Mouse (Mus musculus) Patski (cell line): ENCODE results near the gene Pibf1. TPM values are rescaled to one million over a fixed set of nuclear protein-coding genes. Genes with fewer than 3 reads are reported as not detected.
A peak's percentile ranks its signal among the peaks of the same experiment; 100 is the strongest.

Experiments
- ATAC-seq: fragments of 100-300 bp; one replicate; pipeline ENCODE4 v1.8.0; 2021
- CTCF ChIA-PET: fragments of 350-600 bp; sonication (Branson Sonifier 250); formaldehyde crosslinking; loops from one replicate; lab custom pipeline; 2022; ENCODE audit warnings: inconsistent platforms; lab: Charles Lee
- POLR2A ChIA-PET: fragments of 350-600 bp; sonication (Branson Sonifier 250); formaldehyde crosslinking; loops from one replicate; lab custom pipeline; 2022; ENCODE audit warnings: antibody characterized with exemption, inconsistent platforms; lab: Charles Lee
- DNase-seq: peaks from one replicate; pipeline ENCODE4 v3.0.0-alpha.2; 2011; ENCODE audit warnings: low read depth, low spot score
- H3K27me3 ChIP-seq: fragments of 371-371 bp; one replicate; pipeline ENCODE4 v1.5.1; 2021
- CTCF ChIP-seq: fragments of 100-300 bp; IDR thresholded peaks from one replicate; pipeline ENCODE4 v1.5.1; 2021
- in situ Hi-C: fragments of 300-500 bp; cut with MboI; formaldehyde crosslinking; loops from 3 replicates; pipeline ENCODE4 v1.11.1; 2018; ENCODE audit warnings: low pct_unique_long_range_greater_than_20kb, mixed read lengths
- polyA plus RNA-seq: library from polyadenylated mRNA; unstranded; gene quantifications from one replicate; pipeline ENCODE4 v1.2.3, GENCODE M21; 2021

The Pibf1 gene
- polyA plus RNA-seq, 1 experiment from 2014 or later, result 12.2 TPM

DNA sequence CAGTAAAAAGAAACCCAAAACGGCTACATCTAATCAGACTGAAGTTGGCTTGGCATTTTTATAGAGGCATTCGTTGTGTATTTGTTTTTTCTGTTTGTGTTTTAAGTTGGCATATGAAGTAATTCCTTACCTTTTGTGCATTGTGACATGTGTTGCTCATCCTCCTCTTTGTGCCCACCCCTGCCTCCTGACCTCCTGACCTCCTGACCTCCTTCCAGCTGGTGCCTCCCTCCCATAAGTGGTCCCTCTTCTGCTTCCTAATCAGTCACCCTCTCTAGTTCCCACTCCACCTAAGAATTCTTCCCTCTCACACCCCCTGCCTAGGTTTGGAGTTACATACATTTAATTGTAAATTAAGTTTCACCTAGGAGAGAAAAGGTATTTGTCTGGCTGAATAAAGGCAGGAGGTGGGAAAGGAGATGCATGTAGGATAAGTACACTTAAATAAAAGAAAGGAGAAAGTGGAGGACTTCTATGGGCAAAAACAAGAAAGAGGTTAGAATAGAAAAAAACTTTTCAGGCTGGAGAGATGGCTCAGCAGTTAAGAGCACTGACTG, 8.5 kb downstream of the Pibf1 start:
- ChIA-PET CTCF (no interaction called here), POLR2A (no interaction called here)
- ATAC-seq, result no peak
- no peak for DNase-seq
- H3K27me3 ChIP-seq, result no peaks in the 10 kb centered on the region
- in situ Hi-C loops, result no loop called here
- no peak for TF ChIP-seq CTCF

DNA sequence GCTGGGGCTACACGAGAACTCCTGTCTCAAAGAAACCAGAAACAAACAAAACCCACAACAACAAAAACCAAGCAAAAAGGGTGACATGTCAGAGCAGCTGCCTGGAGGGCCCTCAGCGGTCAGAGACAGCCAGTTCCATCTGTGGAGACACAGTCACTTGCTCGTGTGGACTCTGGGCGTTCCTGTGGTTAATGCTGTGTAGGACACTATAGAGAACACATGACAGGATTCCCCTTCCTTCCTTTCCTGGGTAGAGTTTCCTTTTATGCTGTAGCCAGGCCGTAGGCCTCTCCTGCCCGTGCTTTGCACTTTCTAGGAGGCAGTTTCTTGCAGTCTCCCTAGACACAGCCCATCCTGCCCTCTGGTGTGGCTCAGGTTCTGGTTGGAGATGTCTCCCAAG, 9.5 kb downstream of the Pibf1 start:
- ATAC-seq (no peak), DNase-seq (no peak)
- no peak for TF ChIP-seq CTCF
- in situ Hi-C loops, result no loop called here
- ChIA-PET CTCF (interaction anchor here (1.2 kb wide), 1 partner anchor 14 kb away, joined by 3 read pairs; no protein-coding TSS in a partner anchor), POLR2A (interaction anchor here (0.6 kb wide), 1 partner anchor 49 kb away, joined by 3 read pairs; no protein-coding TSS in a partner anchor)
- no peaks in the 10 kb centered on the region for H3K27me3 ChIP-seq

- H3K27me3 ChIP-seq, result no peaks in the 10 kb centered on the region
Measured at GRCm38 (mm10) chr14:99117576-99117975, 18.4 kb downstream of the Pibf1 start.

DNA sequence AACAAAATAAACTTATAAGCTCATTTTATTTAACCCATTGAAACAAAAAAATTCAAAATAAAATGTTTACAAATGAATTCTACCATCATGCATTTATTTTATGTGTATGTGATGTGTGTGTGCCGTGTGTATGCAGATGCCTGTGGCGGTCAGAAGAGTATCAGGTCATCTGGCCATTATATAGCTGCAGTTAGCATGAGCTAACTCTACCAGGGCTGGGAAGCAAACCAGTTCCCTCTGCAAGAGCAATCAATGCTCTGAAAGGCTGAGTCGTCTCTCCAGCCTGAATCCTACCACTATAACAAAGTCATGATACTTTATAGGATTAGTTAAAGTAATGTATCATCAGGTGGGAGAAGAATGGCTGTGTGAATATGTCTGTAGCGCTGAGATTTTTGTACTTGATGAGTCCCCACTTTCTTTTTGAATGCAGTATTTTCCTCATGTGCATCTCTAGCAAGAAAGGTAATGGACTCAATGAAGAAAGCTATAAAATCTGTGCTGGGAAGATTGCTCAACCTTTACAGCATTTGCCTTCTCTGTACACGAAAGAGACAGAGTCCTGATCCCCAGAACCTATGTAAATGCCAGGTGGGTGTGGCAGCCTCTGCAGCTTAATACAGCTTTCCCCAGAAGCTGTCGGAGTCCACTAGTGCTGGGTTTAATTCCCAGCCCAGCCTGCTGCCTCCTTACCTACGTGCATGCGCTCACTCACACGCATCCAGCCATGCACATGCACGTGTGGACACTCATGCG, 22.5 kb downstream of the Pibf1 start:
- ChIA-PET CTCF (interaction anchor here (1.1 kb wide), 1 partner anchor 16 kb away, joined by 3 read pairs; no protein-coding TSS in a partner anchor), POLR2A (interaction anchor here (0.9 kb wide), 1 partner anchor 757 kb away, joined by 3 read pairs; no protein-coding TSS in a partner anchor)
- in situ Hi-C loops, result no loop called here
- ATAC-seq, result no peak
- no peak for DNase-seq
- no peak for TF ChIP-seq CTCF
- H3K27me3 ChIP-seq, result no peaks in the 10 kb centered on the region

More at GRCm38 (mm10) chr14:99117576-99117975, 18.4 kb downstream of the Pibf1 start:
- DNase-seq (no peak), ATAC-seq (no peak)
- ChIA-PET CTCF (interaction anchor here (0.8 to 1.2 kb wide), 2 partner anchors 15 to 180 kb away, joined by 3 to 5 read pairs; no protein-coding TSS in a partner anchor), POLR2A (no interaction called here)
- in situ Hi-C loops, result no loop called here
- TF ChIP-seq CTCF, result peak; percentile 31

DNA sequence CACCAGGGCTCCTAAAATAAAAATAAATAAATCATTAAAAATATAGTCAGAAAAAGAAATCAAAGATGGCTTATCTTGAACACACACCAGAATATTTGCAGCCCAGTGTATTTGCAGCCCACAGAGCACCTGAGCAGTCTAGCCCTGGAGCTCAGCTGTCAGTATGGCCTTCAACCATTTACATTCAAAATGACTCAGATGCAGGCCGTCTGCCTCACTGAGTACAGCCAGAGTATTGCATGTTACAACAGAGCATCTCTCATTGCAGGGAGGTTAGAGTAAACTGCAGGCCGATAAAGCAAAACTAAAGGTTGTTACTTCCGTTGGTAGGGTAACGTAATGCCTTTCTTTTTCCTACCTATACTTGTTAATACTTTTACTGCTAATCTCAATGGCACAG, 24.9 kb downstream of the Pibf1 start:
- ChIA-PET POLR2A (no interaction called here), CTCF (interaction anchor here (1.4 to 2.4 kb wide), 2 partner anchors 12 to 18 kb away, joined by 3 to 7 read pairs; no protein-coding TSS in a partner anchor)
- ATAC-seq, result no peak
- no peak for TF ChIP-seq CTCF
- in situ Hi-C loops, result no loop called here
- DNase-seq, result no peak
- H3K27me3 ChIP-seq, result no peaks in the 10 kb centered on the region

DNA sequence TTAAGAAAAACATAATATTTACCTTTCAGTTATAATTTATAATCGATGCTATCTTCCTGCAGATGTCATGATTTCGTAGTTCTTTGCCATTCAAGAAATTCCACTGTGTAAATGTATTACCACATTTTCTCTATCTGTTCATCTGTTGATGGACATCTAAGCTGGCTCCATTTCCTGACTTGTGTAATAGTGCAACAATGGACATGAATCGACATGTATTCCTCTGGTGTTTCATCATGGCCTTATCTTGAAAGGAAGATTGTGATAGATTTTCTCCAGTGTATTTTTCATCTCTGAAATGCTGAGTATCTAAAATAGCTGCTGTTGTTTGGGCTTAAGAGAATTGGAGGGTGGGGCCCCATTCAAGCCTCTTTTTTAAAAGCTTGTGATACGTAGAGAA, 27.5 kb downstream of the Pibf1 start:
- TF ChIP-seq CTCF, result no peak
- ChIA-PET CTCF (interaction anchor here (2.0 kb wide), 1 partner anchor 15 kb away, joined by 5 read pairs; no protein-coding TSS in a partner anchor), POLR2A (no interaction called here)
- no peaks in the 10 kb centered on the region for H3K27me3 ChIP-seq
- DNase-seq (no peak), ATAC-seq (no peak)
- in situ Hi-C loops, result loop anchor here (25.0 kb wide), 1 partner anchor 611 kb away; no protein-coding TSS in a partner anchor

DNA sequence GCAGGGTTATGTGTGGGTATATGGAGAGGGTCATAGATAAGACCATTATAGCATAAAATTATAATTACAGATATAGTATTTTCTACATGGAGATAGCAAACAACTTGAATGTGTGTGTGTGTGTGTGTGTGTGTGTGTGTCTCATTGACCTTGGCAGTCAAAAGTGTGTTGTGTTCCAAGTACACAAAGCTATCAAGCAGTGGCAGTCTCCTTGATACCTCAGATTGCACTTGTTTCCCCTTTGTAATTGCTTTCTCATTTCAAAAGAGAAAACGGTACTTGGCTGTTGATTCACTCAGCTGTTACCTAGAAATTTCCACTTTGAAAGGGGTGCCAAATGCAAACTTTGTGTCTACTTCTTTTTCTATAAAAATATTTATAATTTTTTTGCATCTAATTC, 28.3 kb downstream of the Pibf1 start:
- no peak for DNase-seq
- no peak for TF ChIP-seq CTCF
- ChIA-PET CTCF (interaction anchor here (2.0 kb wide), 1 partner anchor 15 kb away, joined by 5 read pairs; no protein-coding TSS in a partner anchor), POLR2A (no interaction called here)
- ATAC-seq, result no peak
- in situ Hi-C loops, result loop anchor here (25.0 kb wide), 1 partner anchor 610 kb away; no protein-coding TSS in a partner anchor
- no peaks in the 10 kb centered on the region for H3K27me3 ChIP-seq

GRCm38 (mm10) chr14:99129050-99129449, 29.8 kb downstream of the Pibf1 start:
- DNase-seq (no peak), ATAC-seq (no peak)
- TF ChIP-seq CTCF, result no peak
- ChIA-PET CTCF (no interaction called here), POLR2A (no interaction called here)
- in situ Hi-C loops, result loop anchor here (25.0 kb wide), 1 partner anchor 608 kb away; no protein-coding TSS in a partner anchor
- H3K27me3 ChIP-seq, result no peaks in the 10 kb centered on the region

DNA sequence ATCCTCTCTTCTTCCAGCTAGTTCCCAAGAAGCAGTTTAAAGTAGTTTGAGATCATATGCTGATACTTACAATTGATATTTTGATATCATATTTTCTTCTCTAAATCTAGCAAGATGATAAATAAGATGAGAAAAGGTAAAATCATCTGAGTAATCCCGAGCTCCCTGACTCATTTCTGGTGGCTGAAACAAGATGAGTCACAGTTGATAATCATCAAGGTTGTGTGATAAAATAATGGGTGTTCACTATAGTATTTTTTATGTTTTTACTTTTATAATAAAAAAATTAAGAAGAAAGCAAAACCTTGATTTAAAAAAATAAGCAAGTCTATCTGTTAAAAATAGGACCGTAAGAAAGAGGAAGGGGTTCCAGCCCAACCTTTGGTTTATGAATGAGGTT, 34.8 kb downstream of the Pibf1 start:
- TF ChIP-seq CTCF, result no peak
- DNase-seq (no peak), ATAC-seq (no peak)
- H3K27me3 ChIP-seq, result no peaks in the 10 kb centered on the region
- in situ Hi-C loops, result loop anchor here (25.0 kb wide), 1 partner anchor 603 kb away; no protein-coding TSS in a partner anchor
- ChIA-PET POLR2A (no interaction called here), CTCF (interaction anchor here (0.8 to 2.5 kb wide), 2 partner anchors 8 to 759 kb away, joined by 3 to 7 read pairs; no protein-coding TSS in a partner anchor)

DNA sequence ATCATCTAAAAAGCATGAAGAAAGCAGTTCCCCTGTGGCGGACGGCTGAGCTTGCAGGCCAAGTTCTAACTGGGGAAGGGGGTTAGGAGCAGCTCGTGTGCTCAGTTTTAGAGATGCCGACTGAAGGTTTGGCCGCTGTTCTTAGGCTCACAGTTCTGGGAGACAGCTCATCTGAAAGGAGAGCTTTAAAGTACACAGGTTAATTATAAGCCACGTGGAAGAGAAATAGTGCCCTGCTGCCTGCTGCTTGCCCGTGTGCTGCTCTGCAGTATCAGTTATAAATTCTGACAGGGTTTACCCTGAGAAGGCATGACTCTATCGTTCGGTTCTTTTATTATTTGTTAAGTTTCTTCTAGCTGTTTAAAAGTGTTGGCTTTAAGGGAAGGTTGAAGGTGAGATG, 36.5 kb downstream of the Pibf1 start:
- no peak for ATAC-seq
- CTCF ChIA-PET, result interaction anchor here (1.1 to 1.7 kb wide), 2 partner anchors 11 to 757 kb away, joined by 3 read pairs; no protein-coding TSS in a partner anchor
- H3K27me3 ChIP-seq, result no peaks in the 10 kb centered on the region
- POLR2A ChIA-PET, result no interaction called here
- DNase-seq, result no peak
- TF ChIP-seq CTCF, result no peak
- in situ Hi-C loops, result loop anchor here (25.0 kb wide), 1 partner anchor 602 kb away; no protein-coding TSS in a partner anchor
